Comparison of ENCODE assay signal across 8 mouse cellular contexts in genomic region chr7:16993651-16994399, GRCm38 (mm10). TPM values are rescaled to one million over a fixed set of nuclear protein-coding genes. Genes with fewer than 3 reads are reported as not detected.
DNase-seq lines count a peak whose midpoint lies in the region; ATAC-seq and TF ChIP-seq lines count a peak whose summit lies in the region.

No protein-coding gene starts in this region.

- peak; percentile 70 for TF ChIP-seq POLR2A in heart, adult 2 months (IDR thresholded peaks at IDR 0.05; ENCODE audit: insufficient read depth, low read depth, low read length)
- TF ChIP-seq POLR2A in olfactory bulb, adult 2 months (IDR thresholded peaks at IDR 0.05; ENCODE audit: insufficient read depth, low read depth, low read length): no peak

- peak overlapping the region; percentile 86 for H3K4me2 ChIP-seq in lung, embryonic 14.5 days

- H3K9me3 ChIP-seq in lung, embryonic 14.5 days (ENCODE audit: low read depth, low read length): no peaks in the 10 kb centered on the region

- TF ChIP-seq EP300 in heart, adult 2 months (IDR thresholded peaks at IDR 0.05; ENCODE audit: insufficient read depth, low read depth, low read length): no peak

- H3K79me2 ChIP-seq in heart, adult 2 months (replicated peaks; ENCODE audit: control insufficient read depth, insufficient read depth, low read length): no peaks in the 10 kb centered on the region

- peaks cover 2% of the 10 kb centered on the region for H3K4me1 ChIP-seq in heart, adult 2 months (ENCODE audit: control insufficient read depth, insufficient read depth, low read length)
- H3K4me1 ChIP-seq in lung, embryonic 14.5 days (ENCODE audit: insufficient read depth): peaks cover 25% of the 10 kb centered on the region
- H3K4me1 ChIP-seq in olfactory bulb, adult 2 months (ENCODE audit: control insufficient read depth, insufficient read depth, low read length): peaks cover 40% of the 10 kb centered on the region

- H3K4me3 ChIP-seq in heart, adult 2 months: peak overlapping the region; percentile 62
- H3K4me3 ChIP-seq in lung, embryonic 14.5 days (ENCODE audit: low read depth, low read length): peak overlapping the region; percentile 71
- H3K4me3 ChIP-seq in olfactory bulb, adult 2 months (ENCODE audit: insufficient read depth, low read depth, low read length): peak overlapping the region; percentile 20

- H3K27ac ChIP-seq in heart, adult 2 months: peak overlapping the region; percentile 76
- H3K27ac ChIP-seq in lung, embryonic 14.5 days (ENCODE audit: low read depth): peak overlapping the region; percentile 91
- no peak overlapping the region for H3K27ac ChIP-seq in olfactory bulb, adult 2 months (ENCODE audit: insufficient read depth, low read depth, low read length)

- intact Hi-C loops in heart, adult 2 months (cut with DNase I): no loop called here

- WGBS in heart, adult 2 months: 9% methylated on average over 27 of the region's 27 CpGs
- WGBS in lung, embryonic 14.5 days: under 1% methylated on average over 27 of the region's 27 CpGs
- 24% methylated on average over 27 of the region's 27 CpGs for WGBS in olfactory bulb, adult 2 months

- no peaks in the 10 kb centered on the region for H3K27me3 ChIP-seq in heart, adult 2 months (ENCODE audit: control insufficient read depth, insufficient read depth, low read length)
- no peaks in the 10 kb centered on the region for H3K27me3 ChIP-seq in lung, embryonic 14.5 days (ENCODE audit: insufficient read depth, low read length)

- H3K9ac ChIP-seq in heart, adult 2 months (ENCODE audit: low read depth, low read length): peak overlapping the region; percentile 74
- H3K9ac ChIP-seq in lung, embryonic 14.5 days: peak overlapping the region; percentile 83

- TF ChIP-seq CTCF in heart, adult 2 months (IDR thresholded peaks at IDR 0.05): no peak
- no peak; the same call in 1 of the 2 replicates for TF ChIP-seq CTCF in lung, embryonic 14.5 days (IDR thresholded peaks at IDR 0.05; ENCODE audit: low read depth)
- no peak for TF ChIP-seq CTCF in olfactory bulb, adult 2 months (IDR thresholded peaks at IDR 0.05; ENCODE audit: insufficient read depth, low read depth, low read length)

- ATAC-seq in lung, embryonic 14.5 days (ENCODE audit: insufficient read depth): peak; percentile 95

- peak; percentile 12 to 18 for DNase-seq in cerebellum, adult 18-20 months
- DNase-seq in cerebellum, postnatal 25 days: no peak
- peak; percentile 92 for DNase-seq in embryo, embryonic 11 days
- DNase-seq in heart, adult 2 months: peak; percentile 87 to 89
- DNase-seq in kidney, adult 18-20 months: peak; percentile 45
- peak; percentile 94 for DNase-seq in lung, embryonic 14.5 days
- no peak for DNase-seq in B cell, adult 2 months

- no peaks in the 10 kb centered on the region for H3K36me3 ChIP-seq in heart, adult 2 months (ENCODE audit: control insufficient read depth, insufficient read depth, low read length)
- peaks cover 33% of the 10 kb centered on the region for H3K36me3 ChIP-seq in lung, embryonic 14.5 days (ENCODE audit: insufficient read depth)

RNA-seq across cellular contexts. Expression of gene Ccdc8, which starts 1.3 kb away (rescaled TPM):
- total RNA-seq in heart, adult 2 months (2021): 1 to 10 TPM; 4.0 to 4.4 TPM
- 2.7 and 4.2 TPM in 2 replicates for polyA plus RNA-seq in heart, adult 2 months (2012; rRNA removed)
- polyA plus RNA-seq in lung, embryonic 14.5 days (2014; fragmentation: Nextera tagmentation; extraction: Ambion mirVana): 27.3 and 29.2 TPM in 2 replicates
- polyA plus RNA-seq in olfactory bulb, adult 2 months (2012; ENCODE audit: insufficient read depth, insufficient read length, low replicate concordance, missing spikeins): not detected in 2 replicates

RNA-seq across cellular contexts. Expression of gene Gm42372, which starts 10.9 kb away (rescaled TPM):
- total RNA-seq in heart, adult 2 months (2021): not detected
- polyA plus RNA-seq in heart, adult 2 months (2012; rRNA removed): 0.03 TPM in 1 of 2 replicates, not detected in the other
- polyA plus RNA-seq in lung, embryonic 14.5 days (2014; fragmentation: Nextera tagmentation; extraction: Ambion mirVana): 0.09 and 0.20 TPM in 2 replicates
- not detected in 2 replicates for polyA plus RNA-seq in olfactory bulb, adult 2 months (2012; ENCODE audit: insufficient read depth, insufficient read length, low replicate concordance, missing spikeins)

RNA-seq across cellular contexts. Expression of gene Ppp5c, which starts 33.9 kb away (rescaled TPM):
- total RNA-seq in heart, adult 2 months (2021): 100 to 1,000 TPM in 1 of 2 experiments, 10 to 100 TPM in 1; 89.0 to 104 TPM
- 157 and 163 TPM in 2 replicates for polyA plus RNA-seq in heart, adult 2 months (2012; rRNA removed)
- polyA plus RNA-seq in lung, embryonic 14.5 days (2014; fragmentation: Nextera tagmentation; extraction: Ambion mirVana): 103 and 117 TPM in 2 replicates
- polyA plus RNA-seq in olfactory bulb, adult 2 months (2012; ENCODE audit: insufficient read depth, insufficient read length, low replicate concordance, missing spikeins): not detected in 2 replicates

RNA-seq across cellular contexts. Expression of gene Pnmal1, which starts 34.3 kb away (rescaled TPM):
- total RNA-seq in heart, adult 2 months (2021): under 1 TPM in 1 of 2 experiments, not detected in 1; 0.11 TPM
- polyA plus RNA-seq in heart, adult 2 months (2012; rRNA removed): 0.06 TPM in 2 replicates
- polyA plus RNA-seq in lung, embryonic 14.5 days (2014; fragmentation: Nextera tagmentation; extraction: Ambion mirVana): 0.11 and 0.20 TPM in 2 replicates
- not detected in 2 replicates for polyA plus RNA-seq in olfactory bulb, adult 2 months (2012; ENCODE audit: insufficient read depth, insufficient read length, low replicate concordance, missing spikeins)

RNA-seq across cellular contexts. Expression of gene Pnmal2, which starts 49.3 kb away (rescaled TPM):
- total RNA-seq in heart, adult 2 months (2021): 1 to 10 TPM; 3.8 to 4.1 TPM
- 3.5 and 4.4 TPM in 2 replicates for polyA plus RNA-seq in heart, adult 2 months (2012; rRNA removed)
- polyA plus RNA-seq in lung, embryonic 14.5 days (2014; fragmentation: Nextera tagmentation; extraction: Ambion mirVana): 3.1 and 3.3 TPM in 2 replicates
- polyA plus RNA-seq in olfactory bulb, adult 2 months (2012; ENCODE audit: insufficient read depth, insufficient read length, low replicate concordance, missing spikeins): not detected in 2 replicates

Comparison
In these comparisons a context has a peak if more than half of its experiments do, and no peak if none do; other contexts are left out.
1. DNase-seq: peak in cerebellum, adult 18-20 months (2 of 2), embryo, embryonic 11 days (single experiment), heart, adult 2 months (2 of 2), kidney, adult 18-20 months (single experiment) and lung, embryonic 14.5 days (single experiment); none in cerebellum, postnatal 25 days (0 of 2) and B cell, adult 2 months (0 of 2).
2. H3K4me3 ChIP-seq: peak in every context shown above with its lines; median percentile 71 in lung, embryonic 14.5 days; 62 in heart, adult 2 months; 20 in olfactory bulb, adult 2 months.
3. RNA of gene Gm42372, which starts 10.9 kb away (polyA plus RNA-seq): not detected in olfactory bulb, adult 2 months; 0.09 to 0.20 TPM in lung, embryonic 14.5 days and 0.03 TPM in heart, adult 2 months; every median in the first group is over 10 times any median in the second.